Mouse (Mus musculus) kidney, embryonic 15.5 days (tissue): Measurements from ENCODE around the gene Stat5a. TPM values are rescaled to one million over a fixed set of nuclear protein-coding genes. Genes with fewer than 3 reads are reported as not detected.

Source experiments
- ATAC-seq: fragments of 200-750 bp; cut with Nextera tagmentation; replicated peaks from 2 replicates; pipeline ENCODE4 v1.8.0; 2017; ENCODE audit warnings: moderate TSS enrichment; ENCODE audit not compliant: low FRiP score
- H3K27ac ChIP-seq: fragments of 300-500 bp; sonication (generic); 2 replicates; pipeline ENCODE4 v1.5.1; 2015; ENCODE audit warnings: mild to moderate bottlenecking, inconsistent platforms
- H3K27me3 ChIP-seq: fragments of 300-500 bp; sonication (generic); 2 replicates; pipeline ENCODE4 v1.6.1; 2015; ENCODE audit warnings: inconsistent platforms
- H3K36me3 ChIP-seq: fragments of 300-500 bp; sonication (generic); 2 replicates; pipeline ENCODE4 v1.6.1; 2015; ENCODE audit warnings: inconsistent platforms
- H3K4me1 ChIP-seq: fragments of 300-500 bp; sonication (generic); 2 replicates; pipeline ENCODE4 v1.6.1; 2015; ENCODE audit warnings: inconsistent platforms
- H3K4me2 ChIP-seq: fragments of 300-500 bp; sonication (generic); 2 replicates; pipeline ENCODE4 v1.6.1; 2015; ENCODE audit warnings: moderate library complexity, mild to moderate bottlenecking, inconsistent platforms
- H3K4me3 ChIP-seq: fragments of 300-500 bp; sonication (generic); replicated peaks from 2 replicates; pipeline ENCODE4 v1.5.1; 2015; ENCODE audit warnings: mild to moderate bottlenecking, inconsistent platforms
- H3K9ac ChIP-seq: fragments of 300-500 bp; sonication (generic); 2 replicates; pipeline ENCODE4 v1.6.1; 2015; ENCODE audit warnings: mild to moderate bottlenecking, inconsistent platforms
- H3K9me3 ChIP-seq: fragments of 300-500 bp; sonication (generic); replicated peaks from 2 replicates; pipeline ENCODE4 v1.6.1; 2016; ENCODE audit warnings: inconsistent platforms
- WGBS: fragments of 180-500 bp; shearing (Covaris S2); methylation state at CpG from one replicate; pipeline ENCODE4 v1.1.7; 2015; ENCODE audit warnings: mixed read lengths; 5-methylcytosine and 5-hydroxymethylcytosine counted together
- polyA plus RNA-seq: library from polyadenylated mRNA; unstranded; fragments of >200 nt; fragmentation: Nextera tagmentation; extraction: Ambion mirVana; gene quantifications from 2 replicates; pipeline ENCODE4 v1.2.1, GENCODE M21; 2015

Stat5a gene
- polyA plus RNA-seq, 1 experiment from 2014 or later = 3.1 TPM

GRCm38 (mm10) chr11:100912401-100913155, 53.4 kb downstream of the Stat5a start:
- Histone ChIP-seq H3K4me1 (peaks cover 5% of the 10 kb centered on the region; the same call in 1 of the 2 replicates), H3K9me3 (no peaks in the 10 kb centered on the region), H3K9ac (no peak overlapping the region), H3K36me3 (peaks cover 21% of the 10 kb centered on the region), H3K4me2 (no peak overlapping the region), H3K4me3 (no peak overlapping the region), H3K27me3 (no peaks in the 10 kb centered on the region), H3K27ac (no peak overlapping the region)
- no peak for ATAC-seq
- 85% methylated on average over 17 of the region's 17 CpGs for WGBS

GRCm38 (mm10) chr11:100914415-100914814, 55.3 kb downstream of the Stat5a start:
- ATAC-seq = no peak
- no peaks in the 10 kb centered on the region for H3K27me3 ChIP-seq
- no peak overlapping the region for H3K4me2 ChIP-seq
- H3K9ac ChIP-seq = no peak overlapping the region
- WGBS = 82% methylated on average over 5 of the region's 5 CpGs
- no peak overlapping the region for H3K27ac ChIP-seq
- H3K4me3 ChIP-seq = no peak overlapping the region
- peaks cover 5% of the 10 kb centered on the region; the same call in 1 of the 2 replicates for H3K4me1 ChIP-seq
- H3K9me3 ChIP-seq = no peaks in the 10 kb centered on the region
- peaks cover 8% of the 10 kb centered on the region for H3K36me3 ChIP-seq

- no peaks in the 10 kb centered on the region for H3K9me3 ChIP-seq
- no peak overlapping the region for H3K9ac ChIP-seq
- peaks cover 3% of the 10 kb centered on the region for H3K36me3 ChIP-seq
- 91% methylated on average over 3 of the region's 3 CpGs for WGBS
- H3K27me3 ChIP-seq = no peaks in the 10 kb centered on the region
- no peak overlapping the region for H3K4me3 ChIP-seq
- H3K27ac ChIP-seq = no peak overlapping the region
- no peak for ATAC-seq
- H3K4me1 ChIP-seq = peaks cover 5% of the 10 kb centered on the region; the same call in 1 of the 2 replicates
- no peak overlapping the region for H3K4me2 ChIP-seq
Observed at GRCm38 (mm10) chr11:100915063-100915462, 55.9 kb downstream of the Stat5a start.

- Histone ChIP-seq H3K4me1 (peaks cover 5% of the 10 kb centered on the region; the same call in 1 of the 2 replicates), H3K9ac (no peak overlapping the region), H3K27me3 (no peaks in the 10 kb centered on the region), H3K9me3 (no peaks in the 10 kb centered on the region), H3K27ac (no peak overlapping the region), H3K36me3 (peaks cover 3% of the 10 kb centered on the region; the same call in 1 of the 2 replicates), H3K4me3 (no peak overlapping the region), H3K4me2 (no peak overlapping the region)
- no peak for ATAC-seq
- WGBS = 90% methylated on average over 4 of the region's 4 CpGs
Observed at GRCm38 (mm10) chr11:100916432-100916971, 57.4 kb downstream of the Stat5a start.

- Histone ChIP-seq H3K27ac (no peak overlapping the region), H3K9ac (no peak overlapping the region), H3K9me3 (no peaks in the 10 kb centered on the region), H3K4me3 (no peak overlapping the region), H3K36me3 (peaks cover 3% of the 10 kb centered on the region; the same call in 1 of the 2 replicates), H3K4me1 (peaks cover under 1% of the 10 kb centered on the region; the same call in 1 of the 2 replicates), H3K4me2 (no peak overlapping the region), H3K27me3 (no peaks in the 10 kb centered on the region)
- 91% methylated on average over 5 of the region's 5 CpGs for WGBS
- ATAC-seq = no peak
Observed at GRCm38 (mm10) chr11:100918007-100918406, 58.9 kb downstream of the Stat5a start.

- WGBS = 91% methylated on average over 4 of the region's 4 CpGs
- Histone ChIP-seq H3K9ac (no peak overlapping the region), H3K27me3 (no peaks in the 10 kb centered on the region), H3K4me1 (no peaks in the 10 kb centered on the region), H3K9me3 (no peaks in the 10 kb centered on the region), H3K36me3 (no peaks in the 10 kb centered on the region), H3K4me2 (no peak overlapping the region), H3K27ac (no peak overlapping the region), H3K4me3 (no peak overlapping the region)
- ATAC-seq = no peak
Observed at GRCm38 (mm10) chr11:100920887-100921624, 61.9 kb downstream of the Stat5a start.

- Histone ChIP-seq H3K9me3 (no peaks in the 10 kb centered on the region), H3K4me1 (no peaks in the 10 kb centered on the region), H3K4me3 (no peak overlapping the region), H3K27ac (no peak overlapping the region), H3K4me2 (no peak overlapping the region), H3K27me3 (no peaks in the 10 kb centered on the region), H3K36me3 (no peaks in the 10 kb centered on the region), H3K9ac (no peak overlapping the region)
- 93% methylated on average over 1 of the region's 1 CpGs for WGBS
- ATAC-seq = no peak
Observed at GRCm38 (mm10) chr11:100924386-100924919, 65.3 kb downstream of the Stat5a start.

GRCm38 (mm10) chr11:100927386-100927785, 68.2 kb downstream of the Stat5a start:
- no peak for ATAC-seq
- H3K27me3 ChIP-seq = no peaks in the 10 kb centered on the region
- no peak overlapping the region for H3K9ac ChIP-seq
- H3K27ac ChIP-seq = no peak overlapping the region
- H3K4me2 ChIP-seq = no peak overlapping the region
- WGBS = 83% methylated on average over 3 of the region's 3 CpGs
- H3K36me3 ChIP-seq = no peaks in the 10 kb centered on the region
- peaks cover 21% of the 10 kb centered on the region for H3K4me1 ChIP-seq
- H3K4me3 ChIP-seq = no peak overlapping the region
- H3K9me3 ChIP-seq = no peaks in the 10 kb centered on the region

GRCm38 (mm10) chr11:100930611-100931010, 71.5 kb downstream of the Stat5a start:
- H3K4me2 ChIP-seq = no peak overlapping the region; the same call in 1 of the 2 replicates
- H3K4me1 ChIP-seq = peaks cover 21% of the 10 kb centered on the region
- no peak overlapping the region for H3K9ac ChIP-seq
- 55% methylated on average over 7 of the region's 7 CpGs for WGBS
- H3K9me3 ChIP-seq = no peaks in the 10 kb centered on the region
- H3K27ac ChIP-seq = no peak overlapping the region
- no peak for ATAC-seq
- 0 out of 2 replicates have a peak, but pooled peaks cover 4% of the 10 kb centered on the region for H3K36me3 ChIP-seq
- H3K4me3 ChIP-seq = no peak overlapping the region
- H3K27me3 ChIP-seq = no peaks in the 10 kb centered on the region

GRCm38 (mm10) chr11:100931254-100931921, 72.2 kb downstream of the Stat5a start:
- no peak for ATAC-seq
- H3K9me3 ChIP-seq = no peaks in the 10 kb centered on the region
- peak overlapping the region; percentile 32 for H3K4me3 ChIP-seq
- 0 out of 2 replicates have a peak, but pooled peaks cover 4% of the 10 kb centered on the region for H3K36me3 ChIP-seq
- peaks cover 21% of the 10 kb centered on the region for H3K4me1 ChIP-seq
- H3K9ac ChIP-seq = no peak overlapping the region
- H3K4me2 ChIP-seq = peak overlapping the region; percentile 46
- no peaks in the 10 kb centered on the region for H3K27me3 ChIP-seq
- 34% methylated on average over 12 of the region's 12 CpGs for WGBS
- H3K27ac ChIP-seq = 0 out of 2 replicates have a peak overlapping the region, but pooled peaks have one; percentile 9
